Comparison of ENCODE assay signal across 17 mouse cellular contexts in the genomic region with DNA sequence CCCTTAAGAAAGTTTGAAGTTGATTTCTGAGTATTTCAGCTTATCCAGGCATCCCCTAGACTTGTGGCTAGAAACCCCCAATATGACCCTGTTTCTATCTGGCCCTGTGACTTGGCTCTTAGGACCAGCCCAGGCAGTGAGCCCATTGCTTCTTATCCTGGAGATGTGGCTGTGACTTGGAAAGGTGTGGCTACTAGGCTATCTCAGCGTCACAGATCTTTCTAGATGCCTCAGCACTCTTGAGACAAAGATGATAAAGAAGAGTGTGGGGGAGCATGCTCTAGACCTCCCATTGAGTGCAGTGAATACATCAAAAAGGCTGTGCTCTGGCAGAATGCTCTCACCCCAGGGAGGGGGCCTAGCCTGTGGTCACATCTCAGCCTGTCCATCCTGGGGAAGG.
DNase-seq lines count a peak whose midpoint lies in the region; ATAC-seq lines count a peak whose summit lies in the region.
"Had no signal": no experiment of that assay in that cellular context is flagged by ENCODE, and none has a peak within 500 bp of the region (broad histone marks: within the 10 kb centered on the region; RNA-seq: fewer than 3 reads in every experiment).

No protein-coding gene starts in this region.

- H3K36me3 ChIP-seq in liver, embryonic 12.5 days = peaks cover 6% of the 10 kb centered on the region
- 0 out of 2 replicates have a peak, but pooled peaks cover 5% of the 10 kb centered on the region for H3K36me3 ChIP-seq in liver, embryonic 13.5 days

- H3K4me2 ChIP-seq in liver, embryonic 12.5 days = no peak overlapping the region
- H3K4me2 ChIP-seq in liver, embryonic 13.5 days = no peak overlapping the region
- H3K4me2 ChIP-seq: embryonic facial prominence, embryonic 13.5 days; forebrain, embryonic 13.5 days; hindbrain, embryonic 14.5 days had no signal

- no peaks in the 10 kb centered on the region for H3K27me3 ChIP-seq in liver, embryonic 12.5 days (replicated peaks)
- no peaks in the 10 kb centered on the region for H3K27me3 ChIP-seq in liver, embryonic 13.5 days
- H3K27me3 ChIP-seq: embryonic facial prominence, embryonic 13.5 days; forebrain, embryonic 13.5 days had no signal

- no peak overlapping the region for H3K9ac ChIP-seq in liver, embryonic 12.5 days
- H3K9ac ChIP-seq in liver, embryonic 13.5 days = no peak overlapping the region
- H3K9ac ChIP-seq: embryonic facial prominence, embryonic 13.5 days; forebrain, embryonic 13.5 days; forebrain, postnatal 0 days; hindbrain, embryonic 14.5 days had no signal

- peak; percentile 74 for ATAC-seq in liver, embryonic 12.5 days
- ATAC-seq in liver, embryonic 13.5 days (ENCODE audit: low read depth) = peak; percentile 80
- ATAC-seq in megakaryocyte progenitor cell, adult 5-6 weeks (replicated peaks; ENCODE audit: poor library complexity) = peak; percentile 54
- ATAC-seq: forebrain, embryonic 13.5 days; forebrain, postnatal 0 days had no signal

- 31% methylated on average over 1 of the region's 1 CpGs for WGBS in liver, embryonic 12.5 days (ENCODE audit: insufficient replicate concordance)
- 39% methylated on average over 1 of the region's 1 CpGs for WGBS in liver, embryonic 13.5 days (ENCODE audit: insufficient replicate concordance)

- no peak for DNase-seq in liver
- no peak for DNase-seq in liver, embryonic 13.5 days
- no peak for DNase-seq in layer of hippocampus, adult 9-11 months
- no peak for DNase-seq in layer of hippocampus, adult 18-20 months (ENCODE audit: low spot score in 2 of 2)
- DNase-seq: adrenal gland, adult 8-10 months; adrenal gland, postnatal 36 days; cerebellum, adult 11-12 months; cerebellum, adult 9-10 months; cerebellum, postnatal 25 days; forebrain, postnatal 0 days; gastrocnemius, postnatal 14 days; heart, postnatal 10 days had no signal

- H3K4me1 ChIP-seq in liver, embryonic 12.5 days = peaks cover 20% of the 10 kb centered on the region
- H3K4me1 ChIP-seq in liver, embryonic 13.5 days (replicated peaks) = peaks cover 16% of the 10 kb centered on the region
- H3K4me1 ChIP-seq: embryonic facial prominence, embryonic 13.5 days; forebrain, embryonic 13.5 days had no signal

- no peaks in the 10 kb centered on the region for H3K9me3 ChIP-seq in liver, embryonic 12.5 days (replicated peaks)
- H3K9me3 ChIP-seq in liver, embryonic 13.5 days (replicated peaks) = no peaks in the 10 kb centered on the region
- H3K9me3 ChIP-seq: embryonic facial prominence, embryonic 13.5 days; forebrain, embryonic 13.5 days had no signal

- H3K4me3 ChIP-seq in liver, embryonic 12.5 days = no peak overlapping the region
- no peak overlapping the region for H3K4me3 ChIP-seq in liver, embryonic 13.5 days (replicated peaks)
- H3K4me3 ChIP-seq: embryonic facial prominence, embryonic 13.5 days; forebrain, embryonic 13.5 days had no signal

- no peak overlapping the region for H3K27ac ChIP-seq in liver, embryonic 12.5 days
- H3K27ac ChIP-seq in liver, embryonic 13.5 days = no peak overlapping the region
- H3K27ac ChIP-seq: embryonic facial prominence, embryonic 13.5 days; forebrain, embryonic 13.5 days; hindbrain, embryonic 14.5 days had no signal
